Comparison of ENCODE assay signal across 25 mouse cellular contexts in the genomic region with DNA sequence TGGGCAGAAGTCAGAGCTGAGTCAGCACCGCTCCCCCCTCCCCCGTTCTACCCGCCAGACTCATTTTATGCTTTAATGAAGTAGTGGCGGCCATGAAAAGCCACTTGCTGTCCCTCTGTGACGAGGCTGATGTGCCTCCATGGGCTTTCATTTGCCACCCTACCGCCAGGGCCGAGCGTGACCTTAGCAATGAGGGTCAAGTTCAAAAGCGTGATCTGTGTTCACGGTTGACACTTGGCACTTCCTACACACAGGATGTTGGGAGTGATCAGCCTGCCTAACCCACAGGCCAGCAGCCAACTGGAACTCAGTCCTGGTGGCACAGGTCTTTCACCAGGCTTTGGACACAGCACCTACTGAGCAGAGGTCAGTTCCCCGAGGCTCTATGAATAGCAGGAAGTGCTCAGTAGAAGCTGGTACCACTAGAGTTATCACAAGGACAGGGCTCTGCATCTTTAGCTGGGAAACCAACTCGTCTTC. TPM values are rescaled to one million over a fixed set of nuclear protein-coding genes. Genes with fewer than 3 reads are reported as not detected.
A peak's percentile ranks its signal among the peaks of the same experiment; 100 is the strongest.
DNase-seq lines count a peak whose midpoint lies in the region; ATAC-seq and TF ChIP-seq lines count a peak whose summit lies in the region.
"Had no signal": no experiment of that assay in that cellular context is flagged by ENCODE, and none has a peak within 500 bp of the region (broad histone marks: within the 10 kb centered on the region; RNA-seq: fewer than 3 reads in every experiment).

No protein-coding gene starts in this region.

- H3K36me3 ChIP-seq in liver, adult 2 months (ENCODE audit: control insufficient read depth, insufficient read depth, low read length) = no peaks in the 10 kb centered on the region
- H3K36me3 ChIP-seq in liver, postnatal 0 days (replicated peaks; ENCODE audit: insufficient read depth, low read length) = peaks cover 34% of the 10 kb centered on the region
- peaks cover 8% of the 10 kb centered on the region; the same call in 1 of the 2 replicates for H3K36me3 ChIP-seq in ES-E14 (ENCODE audit: control insufficient read depth, insufficient read depth, low read length, poor library complexity, severe bottlenecking)
- H3K36me3 ChIP-seq: G1E had no signal

- in situ Hi-C loops in ES-E14 (cut with MboI; ENCODE audit: low sequenced_read_pairs in 2 of 2, unreplicated experiment in 2 of 2) = no loop called here

- no peaks in the 10 kb centered on the region for H3K79me2 ChIP-seq in liver, adult 2 months (ENCODE audit: control insufficient read depth, insufficient read depth, low read length)

- H3K4me2 ChIP-seq in liver, postnatal 0 days (ENCODE audit: low read depth, low read length) = no peak overlapping the region
- H3K4me2 ChIP-seq: forebrain, embryonic 13.5 days; heart, embryonic 13.5 days; hindbrain, embryonic 12.5 days; hindbrain, embryonic 15.5 days had no signal

- DNase-seq in liver, adult 2 months (ENCODE audit: extremely low read depth, low read depth, low spot score) = peak; percentile 98
- DNase-seq in liver, postnatal 0 days = no peak
- DNase-seq in ES-E14 (ENCODE audit: low read depth, low spot score) (no peak), ZHBTc4 (ENCODE audit: low read depth, low spot score) (peak; percentile 34)
- DNase-seq in left cerebral cortex, adult 18-20 months (ENCODE audit: low spot score in 2 of 2) = no peak
- DNase-seq in adrenal gland, postnatal 25 days = no peak
- DNase-seq: adrenal gland, adult 8-10 months; cerebellum, adult 18-20 months; cerebellum, adult 9-10 months; cerebellum, postnatal 14 days; gastrocnemius, postnatal 25 days; heart, adult 2 months; heart, postnatal 14 days had no signal

- 48% methylated on average over 12 of the region's 12 CpGs for WGBS in liver, adult 2 months
- WGBS in liver, postnatal 0 days (ENCODE audit: insufficient replicate concordance) = 85% methylated on average over 12 of the region's 12 CpGs

- no peak overlapping the region for H3K27ac ChIP-seq in liver, adult 2 months (replicated peaks; ENCODE audit: insufficient read depth, low read depth, low read length)
- H3K27ac ChIP-seq in liver, postnatal 0 days (ENCODE audit: low read depth) = no peak overlapping the region
- H3K27ac ChIP-seq in ES-E14 (ENCODE audit: insufficient read depth, low read depth, low read length, poor library complexity, severe bottlenecking) = no peak overlapping the region; the same call in 1 of the 2 replicates
- H3K27ac ChIP-seq: forebrain, embryonic 10.5 days; forebrain, embryonic 13.5 days; heart, adult 2 months; heart, embryonic 10.5 days; heart, embryonic 13.5 days; hindbrain, embryonic 12.5 days; hindbrain, embryonic 15.5 days had no signal

- H3K9me3 ChIP-seq in liver, postnatal 0 days (ENCODE audit: low read length) = no peaks in the 10 kb centered on the region
- H3K9me3 ChIP-seq in ES-E14 (ENCODE audit: control insufficient read depth, insufficient read depth, low read depth, low read length) = no peaks in the 10 kb centered on the region
- H3K9me3 ChIP-seq: forebrain, embryonic 10.5 days; forebrain, embryonic 13.5 days; heart, embryonic 10.5 days; heart, embryonic 13.5 days; hindbrain, embryonic 12.5 days; hindbrain, embryonic 15.5 days had no signal

- no peaks in the 10 kb centered on the region for H3K4me1 ChIP-seq in liver, adult 2 months (ENCODE audit: control insufficient read depth, insufficient read depth, low read length)
- H3K4me1 ChIP-seq in liver, postnatal 0 days (ENCODE audit: insufficient read depth) = no peaks in the 10 kb centered on the region
- H3K4me1 ChIP-seq in ES-E14 (ENCODE audit: control insufficient read depth in 2 of 2, insufficient read depth in 2 of 2, low read length in 2 of 2, poor library complexity in 1 of 2) = peaks cover 0 to 7% of the 10 kb centered on the region in 2 experiments; a peak in 1 of 4 replicates
- H3K4me1 ChIP-seq: forebrain, embryonic 10.5 days; forebrain, embryonic 13.5 days; heart, embryonic 10.5 days; heart, embryonic 13.5 days; hindbrain, embryonic 12.5 days; hindbrain, embryonic 15.5 days had no signal

- TF ChIP-seq POLR2A in liver, adult 2 months (IDR thresholded peaks at IDR 0.05; ENCODE audit: extremely low read depth, insufficient read depth, low read length) = no peak

- H3K27me3 ChIP-seq in liver, adult 2 months (ENCODE audit: control insufficient read depth, insufficient read depth, low read length) = no peaks in the 10 kb centered on the region
- no peaks in the 10 kb centered on the region for H3K27me3 ChIP-seq in liver, postnatal 0 days (ENCODE audit: insufficient read depth, low read length)
- H3K27me3 ChIP-seq: forebrain, embryonic 13.5 days; heart, embryonic 13.5 days; hindbrain, embryonic 12.5 days; hindbrain, embryonic 15.5 days; Patski had no signal

- no peak for ATAC-seq in liver, postnatal 0 days
- ATAC-seq: activated CD4-positive, CD25-positive, alpha-beta regulatory T cell, adult 4 months; CD4-positive, CD25-positive, alpha-beta regulatory T cell, adult 4 months; forebrain, embryonic 13.5 days; forebrain, embryonic 16.5 days; intestine, postnatal 0 days; Patski had no signal

- H3K9ac ChIP-seq in liver, adult 2 months (ENCODE audit: low read depth, low read length) = no peak overlapping the region
- H3K9ac ChIP-seq in liver, postnatal 0 days (replicated peaks) = no peak overlapping the region
- peak overlapping the region; percentile 15; the same call in 1 of the 2 replicates for H3K9ac ChIP-seq in ES-E14 (ENCODE audit: insufficient read depth, low read depth, low read length, poor library complexity, severe bottlenecking)
- H3K9ac ChIP-seq: forebrain, embryonic 13.5 days; heart, embryonic 13.5 days; hindbrain, embryonic 12.5 days; hindbrain, embryonic 15.5 days had no signal

- no peak for TF ChIP-seq EP300 in liver, postnatal 0 days (IDR thresholded peaks at IDR 0.05; ENCODE audit: low read depth)

- TF ChIP-seq CTCF in liver, adult 2 months (IDR thresholded peaks at IDR 0.05; ENCODE audit: low read depth, low read length) = peak; percentile 27; the same call in 1 of the 2 replicates
- no peak for TF ChIP-seq CTCF in liver, postnatal 0 days (IDR thresholded peaks at IDR 0.05; ENCODE audit: low read depth)

- no peak overlapping the region for H3K4me3 ChIP-seq in liver, adult 2 months (ENCODE audit: insufficient read depth, low read depth, low read length)
- H3K4me3 ChIP-seq in liver, postnatal 0 days (ENCODE audit: low read depth, low read length) = no peak overlapping the region
- H3K4me3 ChIP-seq in ES-E14 (ENCODE audit: insufficient read depth in 1 of 2, low read depth in 1 of 2, low read length in 2 of 2, poor library complexity in 1 of 2, severe bottlenecking in 1 of 2) = peak overlapping the region in 1 of 2 experiments; percentile 35; a peak in 2 of 4 replicates
- H3K4me3 ChIP-seq: forebrain, embryonic 10.5 days; forebrain, embryonic 13.5 days; heart, adult 2 months; heart, embryonic 10.5 days; heart, embryonic 13.5 days; hindbrain, embryonic 12.5 days; hindbrain, embryonic 15.5 days had no signal

TF ChIP-seq in ES-E14, 5 proteins besides CTCF, POLR2A, EP300 and RAD21:
- TF ChIP-seq ZC3H11A (IDR thresholded peaks at IDR 0.05; ENCODE audit: borderline replicate concordance, low read depth, low read length) (no peak), MAFK (IDR thresholded peaks at IDR 0.05; ENCODE audit: insufficient read depth, low read depth, low read length) (peak; percentile 88), ZNF384 (IDR thresholded peaks at IDR 0.05; ENCODE audit: low read depth, low read length) (no peak)
TF ChIP-seq in ES-E14: peak in this region for 1.

RNA-seq across cellular contexts. Expression of a gene that starts 32.4 kb away (rescaled TPM):
- total RNA-seq in liver, adult 2 months (2014; rRNA removed) = 3.0 and 3.7 TPM in 2 replicates
- polyA plus RNA-seq in liver, adult 2 months (2012; rRNA removed) = 2.6 and 2.7 TPM in 2 replicates
- polyA plus RNA-seq in liver, postnatal 0 days (2015; fragmentation: Nextera tagmentation; extraction: Ambion mirVana) = 5.5 and 6.1 TPM in 2 replicates
- total RNA-seq in ES-E14 (2012; rRNA removed) = 2.4 and 3.4 TPM in 2 replicates
- 10 to 100 TPM; 57.3 to 58.8 TPM for total RNA-seq in left cerebral cortex, adult 18-20 months (2021)
- 26.4 and 29.6 TPM in 2 replicates for total RNA-seq in adrenal gland, postnatal 25 days (2021)

Comparison
In these comparisons a context has a peak if more than half of its experiments do, and no peak if none do; other contexts are left out.
1. DNase-seq: peak in liver, adult 2 months (single experiment) and ZHBTc4 (single experiment); none in liver, postnatal 0 days (single experiment), ES-E14 (single experiment), left cerebral cortex, adult 18-20 months (0 of 2) and adrenal gland, postnatal 25 days (single experiment).